Mouse (Mus musculus) ES-Bruce4 (cell line): Measurements from ENCODE around the gene Arhgap28.

Experiments
- CTCF ChIP-seq: IDR thresholded peaks from one replicate; pipeline ENCODE4 v1.8.1; 2011; ENCODE audit warnings: low read depth, low read length
- EP300 ChIP-seq: IDR thresholded peaks from 2 replicates; pipeline ENCODE4 v1.6.1; 2011; ENCODE audit warnings: low read depth, low read length; ENCODE audit not compliant: insufficient read depth
- POLR2A ChIP-seq: IDR thresholded peaks from one replicate; pipeline ENCODE4 v1.8.1; 2011; ENCODE audit warnings: low read length; ENCODE audit not compliant: insufficient read depth

DNA sequence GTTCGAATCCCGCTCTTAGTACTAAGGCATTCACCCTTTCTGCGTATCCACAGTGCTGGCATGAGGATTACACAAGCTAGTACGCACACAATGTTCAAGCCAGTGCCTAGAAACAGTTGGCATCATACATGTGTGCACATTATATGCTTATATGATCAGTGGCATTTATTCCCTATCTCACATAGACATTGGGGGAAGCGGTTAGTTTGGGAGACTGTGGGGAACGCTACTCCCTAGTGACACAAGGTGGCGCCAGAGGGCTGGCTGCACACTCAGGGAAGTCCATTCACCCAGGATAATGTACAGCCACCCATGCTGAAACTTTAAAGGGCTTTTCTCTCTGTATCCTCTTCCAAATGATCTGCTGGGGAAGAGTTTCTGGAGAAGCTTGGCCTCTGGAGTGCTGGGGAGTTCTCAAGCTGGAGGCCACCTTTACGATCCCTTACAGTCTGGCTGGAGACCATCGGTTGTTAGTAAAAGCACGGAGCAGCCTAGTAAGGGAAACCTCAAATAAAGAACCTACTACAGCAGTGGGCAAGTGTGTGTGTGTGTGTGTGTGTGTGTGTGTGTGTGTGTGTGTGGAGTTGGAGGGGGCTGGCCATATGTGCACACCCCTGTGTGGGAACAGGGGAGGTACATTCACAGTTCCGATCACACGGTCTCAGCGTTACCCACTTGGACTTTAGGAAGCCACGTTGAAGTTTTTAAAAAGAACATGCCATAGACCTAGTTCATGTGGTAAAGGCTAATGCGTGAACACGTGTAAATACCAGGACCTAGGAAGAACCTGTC lies 142.0 kb downstream of the Arhgap28 start:
- TF ChIP-seq POLR2A (no peak), CTCF (peak; percentile 91), EP300 (no peak)
